Mouse (Mus musculus) limb, embryonic 11.5 days (tissue): ENCODE results near the gene Klhl13. TPM values are rescaled to one million over a fixed set of nuclear protein-coding genes. Genes with fewer than 3 reads are reported as not detected.

ENCODE experiments used
- ATAC-seq: fragments of 200-750 bp; cut with Nextera tagmentation; 2 replicates; pipeline ENCODE4 v1.8.0; 2017; ENCODE audit warnings: low read depth; ENCODE audit not compliant: insufficient number of reproducible peaks, low FRiP score, low TSS enrichment
- DNase-seq: peaks from one replicate; pipeline ENCODE4 v3.0.0-alpha.2; 2015; ENCODE audit warnings: low spot score
- H3K27ac ChIP-seq: fragments of 300-500 bp; sonication (generic); replicated peaks from 2 replicates; pipeline ENCODE4 v1.5.1; 2014; ENCODE audit warnings: low read depth, mild to moderate bottlenecking, low read length
- H3K27me3 ChIP-seq: fragments of 300-500 bp; sonication (generic); 2 replicates; pipeline ENCODE4 v1.6.1; 2014; ENCODE audit warnings: mild to moderate bottlenecking, low read length, mixed read lengths; ENCODE audit not compliant: control insufficient read depth, insufficient read depth
- H3K36me3 ChIP-seq: fragments of 300-500 bp; sonication (generic); 2 replicates; pipeline ENCODE4 v1.6.1; 2014; ENCODE audit warnings: mild to moderate bottlenecking, low read length, moderate library complexity, mixed read lengths; ENCODE audit not compliant: control insufficient read depth, insufficient read depth
- H3K4me1 ChIP-seq: fragments of 300-500 bp; sonication (generic); 2 replicates; pipeline ENCODE4 v1.6.1; 2014; ENCODE audit warnings: low read length, mixed read lengths; ENCODE audit not compliant: control insufficient read depth, insufficient read depth
- H3K4me2 ChIP-seq: fragments of 300-500 bp; sonication (generic); 2 replicates; pipeline ENCODE4 v1.6.1; 2014; ENCODE audit warnings: low read depth, mild to moderate bottlenecking, moderate library complexity; ENCODE audit not compliant: severe bottlenecking
- H3K4me3 ChIP-seq: fragments of 300-500 bp; sonication (generic); 2 replicates; pipeline ENCODE4 v1.5.1; 2014; ENCODE audit warnings: low read depth, low read length
- H3K9ac ChIP-seq: fragments of 300-500 bp; sonication (generic); 2 replicates; pipeline ENCODE4 v1.6.1; 2014; ENCODE audit warnings: mild to moderate bottlenecking, low read length
- H3K9me3 ChIP-seq: fragments of 300-500 bp; sonication (generic); 2 replicates; pipeline ENCODE4 v1.6.1; 2016; ENCODE audit warnings: low read length; ENCODE audit not compliant: control insufficient read depth
- WGBS: fragments of 180-500 bp; shearing (Covaris S2); extraction: QIAGEN DNeasy Blood & Tissue Kit; methylation state at CpG from one replicate; pipeline ENCODE4 v1.1.7; 2014; 5-methylcytosine and 5-hydroxymethylcytosine counted together
- polyA plus RNA-seq: library from polyadenylated mRNA; unstranded; fragments of >200 nt; fragmentation: Nextera tagmentation; extraction: Ambion mirVana; gene quantifications from 2 replicates; pipeline ENCODE4 v1.2.1, GENCODE M21; 2014

Gene Klhl13
- polyA plus RNA-seq, 1 experiment from 2014 or later, result 44.8 TPM

GRCm38 (mm10) chrX:23295952-23296598 lies 68.8 kb downstream of the Klhl13 start:
- no peak overlapping the region for H3K4me2 ChIP-seq
- no peaks in the 10 kb centered on the region for H3K36me3 ChIP-seq
- no peak overlapping the region for H3K4me3 ChIP-seq
- no peak overlapping the region for H3K27ac ChIP-seq
- DNase-seq, result peak; percentile 38
- no peaks in the 10 kb centered on the region for H3K9me3 ChIP-seq
- no peak overlapping the region for H3K9ac ChIP-seq
- H3K27me3 ChIP-seq, result no peaks in the 10 kb centered on the region
- no peaks in the 10 kb centered on the region for H3K4me1 ChIP-seq
- ATAC-seq, result no peak
- WGBS, result 37% methylated on average over 5 of the region's 5 CpGs

GRCm38 (mm10) chrX:23285442-23285817 lies 79.5 kb downstream of the Klhl13 start:
- Histone ChIP-seq H3K4me1 (no peaks in the 10 kb centered on the region), H3K4me2 (no peak overlapping the region), H3K36me3 (no peaks in the 10 kb centered on the region), H3K9ac (no peak overlapping the region), H3K27ac (no peak overlapping the region), H3K27me3 (no peaks in the 10 kb centered on the region), H3K4me3 (no peak overlapping the region), H3K9me3 (no peaks in the 10 kb centered on the region)
- WGBS, result 38% methylated on average over 10 of the region's 10 CpGs
- DNase-seq (no peak), ATAC-seq (no peak)

GRCm38 (mm10) chrX:23284530-23285441 lies 80.1 kb downstream of the Klhl13 start:
- no peaks in the 10 kb centered on the region for H3K9me3 ChIP-seq
- H3K4me3 ChIP-seq, result no peak overlapping the region
- no peaks in the 10 kb centered on the region for H3K4me1 ChIP-seq
- ATAC-seq (no peak), DNase-seq (no peak)
- no peak overlapping the region for H3K4me2 ChIP-seq
- no peaks in the 10 kb centered on the region for H3K27me3 ChIP-seq
- 64% methylated on average over 11 of the region's 11 CpGs for WGBS
- no peaks in the 10 kb centered on the region for H3K36me3 ChIP-seq
- no peak overlapping the region for H3K27ac ChIP-seq
- no peak overlapping the region for H3K9ac ChIP-seq

- Histone ChIP-seq H3K27me3 (no peaks in the 10 kb centered on the region), H3K4me1 (no peaks in the 10 kb centered on the region), H3K4me2 (no peak overlapping the region), H3K9me3 (no peaks in the 10 kb centered on the region), H3K27ac (no peak overlapping the region), H3K4me3 (no peak overlapping the region), H3K9ac (no peak overlapping the region), H3K36me3 (no peaks in the 10 kb centered on the region)
- DNase-seq (no peak), ATAC-seq (no peak)
- 91% methylated on average over 1 of the region's 1 CpGs for WGBS
Observed at GRCm38 (mm10) chrX:23267601-23268000, 97.3 kb downstream of the Klhl13 start.

GRCm38 (mm10) chrX:23248752-23249151 lies 116.1 kb downstream of the Klhl13 start:
- H3K9ac ChIP-seq, result no peak overlapping the region
- H3K36me3 ChIP-seq, result no peaks in the 10 kb centered on the region
- H3K9me3 ChIP-seq, result no peaks in the 10 kb centered on the region
- no peaks in the 10 kb centered on the region for H3K27me3 ChIP-seq
- H3K27ac ChIP-seq, result no peak overlapping the region
- H3K4me1 ChIP-seq, result no peaks in the 10 kb centered on the region
- H3K4me3 ChIP-seq, result no peak overlapping the region
- H3K4me2 ChIP-seq, result no peak overlapping the region
- ATAC-seq, result no peak
- DNase-seq, result no peak
